In the genomic region with DNA sequence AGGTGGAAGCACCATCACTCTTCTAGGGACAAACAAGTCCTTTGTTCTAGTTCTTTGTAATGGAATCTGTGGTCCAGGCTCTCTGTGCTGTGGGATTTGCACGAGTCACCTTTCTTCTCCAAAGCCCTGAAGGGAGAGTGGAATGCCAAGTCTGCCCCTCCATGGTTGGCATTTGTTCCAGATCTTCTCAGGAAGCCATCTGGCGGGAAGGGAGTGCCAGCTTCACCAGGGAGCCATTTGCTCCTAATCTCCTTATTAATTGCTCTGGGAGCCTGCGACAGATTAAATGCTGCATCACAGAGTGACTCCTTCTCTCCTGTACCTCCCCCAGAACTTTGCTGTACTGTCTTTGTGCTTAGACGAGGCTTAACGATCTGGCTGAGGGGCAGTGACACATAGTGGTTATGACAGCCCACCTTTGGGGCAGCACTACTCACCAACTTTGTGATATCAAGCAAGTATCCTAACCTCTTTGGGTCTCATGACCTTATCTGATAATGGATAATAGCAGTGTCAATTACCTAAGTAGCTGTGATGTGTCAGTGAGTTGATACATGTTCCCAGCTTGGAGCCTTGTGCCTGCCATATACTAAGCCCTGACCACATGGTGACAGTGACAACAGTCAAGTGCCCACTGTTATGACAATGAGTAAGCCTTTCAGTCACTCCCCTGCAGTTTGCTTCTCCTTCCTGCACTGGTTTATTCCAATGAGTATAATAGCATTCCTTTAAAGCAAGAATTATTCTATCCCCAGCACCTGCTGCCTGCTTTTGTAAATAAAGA, we compare ENCODE assay signal across 14 mouse cellular contexts. TPM values are rescaled to one million over a fixed set of nuclear protein-coding genes. Genes with fewer than 3 reads are reported as not detected.
A peak's percentile ranks its signal among the peaks of the same experiment; 100 is the strongest.
DNase-seq lines count a peak whose midpoint lies in the region; ATAC-seq lines count a peak whose summit lies in the region.
"Had no signal": no experiment of that assay in that cellular context is flagged by ENCODE, and none has a peak within 500 bp of the region (broad histone marks: within the 10 kb centered on the region; RNA-seq: fewer than 3 reads in every experiment).

No protein-coding gene starts in this region.

- no peak overlapping the region for H3K4me2 ChIP-seq in hindbrain, embryonic 15.5 days
- H3K4me2 ChIP-seq: embryonic facial prominence, embryonic 13.5 days; heart, embryonic 13.5 days; lung, embryonic 14.5 days; midbrain, embryonic 12.5 days had no signal

- H3K4me1 ChIP-seq in hindbrain, embryonic 15.5 days (replicated peaks) = peaks cover 22% of the 10 kb centered on the region
- H3K4me1 ChIP-seq in hindbrain, embryonic 10.5 days (replicated peaks) = no peaks in the 10 kb centered on the region
- H3K4me1 ChIP-seq in limb, embryonic 10.5 days = peaks cover 5% of the 10 kb centered on the region
- H3K4me1 ChIP-seq: midbrain, embryonic 12.5 days had no signal

- ATAC-seq in hindbrain, embryonic 15.5 days (ENCODE audit: low FRiP score, low read depth) = peak; percentile 38; the same call in 1 of the 2 replicates
- no peak for ATAC-seq in CD4-positive, CD25-positive, alpha-beta regulatory T cell, adult 4 months

- no peak overlapping the region for H3K4me3 ChIP-seq in hindbrain, embryonic 15.5 days
- no peak overlapping the region for H3K4me3 ChIP-seq in hindbrain, embryonic 10.5 days
- H3K4me3 ChIP-seq in limb, embryonic 10.5 days = no peak overlapping the region
- H3K4me3 ChIP-seq: embryonic facial prominence, embryonic 13.5 days; heart, embryonic 13.5 days; midbrain, embryonic 12.5 days had no signal

- H3K27me3 ChIP-seq in hindbrain, embryonic 15.5 days = no peaks in the 10 kb centered on the region
- H3K27me3 ChIP-seq in hindbrain, embryonic 10.5 days (ENCODE audit: insufficient read depth, poor library complexity, severe bottlenecking) = no peaks in the 10 kb centered on the region
- H3K27me3 ChIP-seq in limb, embryonic 10.5 days (ENCODE audit: low read depth, poor library complexity, severe bottlenecking) = no peaks in the 10 kb centered on the region
- H3K27me3 ChIP-seq: embryonic facial prominence, embryonic 13.5 days; heart, embryonic 13.5 days; midbrain, embryonic 12.5 days had no signal

- WGBS in hindbrain, embryonic 15.5 days = 36% methylated on average over 5 of the region's 5 CpGs
- WGBS in hindbrain, embryonic 10.5 days = 65% methylated on average over 5 of the region's 5 CpGs
- 60% methylated on average over 5 of the region's 5 CpGs for WGBS in limb, embryonic 10.5 days

- H3K36me3 ChIP-seq in hindbrain, embryonic 15.5 days = no peaks in the 10 kb centered on the region
- no peaks in the 10 kb centered on the region for H3K36me3 ChIP-seq in hindbrain, embryonic 10.5 days
- H3K36me3 ChIP-seq in limb, embryonic 10.5 days = no peaks in the 10 kb centered on the region
- H3K36me3 ChIP-seq: heart, embryonic 13.5 days; midbrain, embryonic 12.5 days had no signal

- no peak for DNase-seq in hindbrain, embryonic 10.5 days (ENCODE audit: low spot score)
- DNase-seq in MN1 (ENCODE audit: low spot score) = peak; percentile 65
- peak; percentile 94 for DNase-seq in cerebellum, adult 9-10 months
- DNase-seq in layer of hippocampus, adult 8-10 months (ENCODE audit: low spot score in 2 of 2) = peak; percentile 69 to 76
- no peak for DNase-seq in spleen, postnatal 4 days (ENCODE audit: low spot score in 2 of 2)
- DNase-seq in limb, embryonic 10.5 days (ENCODE audit: low spot score) = no peak
- DNase-seq: kidney, adult 8-10 months; lung, embryonic 14.5 days; thymus, postnatal 14 days had no signal

- no peak overlapping the region for H3K27ac ChIP-seq in hindbrain, embryonic 15.5 days (replicated peaks)
- no peak overlapping the region for H3K27ac ChIP-seq in hindbrain, embryonic 10.5 days
- H3K27ac ChIP-seq in limb, embryonic 10.5 days = no peak overlapping the region
- H3K27ac ChIP-seq: embryonic facial prominence, embryonic 13.5 days; heart, embryonic 13.5 days; midbrain, embryonic 12.5 days had no signal

- H3K9me3 ChIP-seq in hindbrain, embryonic 15.5 days = no peaks in the 10 kb centered on the region
- no peaks in the 10 kb centered on the region for H3K9me3 ChIP-seq in hindbrain, embryonic 10.5 days
- no peaks in the 10 kb centered on the region for H3K9me3 ChIP-seq in limb, embryonic 10.5 days (replicated peaks)
- H3K9me3 ChIP-seq: embryonic facial prominence, embryonic 13.5 days; midbrain, embryonic 12.5 days had no signal

- no peak overlapping the region for H3K9ac ChIP-seq in hindbrain, embryonic 15.5 days
- H3K9ac ChIP-seq: embryonic facial prominence, embryonic 13.5 days; heart, embryonic 13.5 days; lung, embryonic 14.5 days; midbrain, embryonic 12.5 days had no signal

RNA-seq across cellular contexts. Expression of a gene that starts 15.7 kb away (rescaled TPM):
- 6.9 and 7.4 TPM in 2 replicates for polyA plus RNA-seq in hindbrain, embryonic 15.5 days (2015; fragmentation: Nextera tagmentation; extraction: Ambion mirVana)
- polyA plus RNA-seq in hindbrain, embryonic 10.5 days (2016; fragmentation: Nextera tagmentation; extraction: Ambion mirVana) = 10.2 and 11.8 TPM in 2 replicates
- total RNA-seq in layer of hippocampus, adult 8-10 months (2022) = 10 to 100 TPM; 24.0 to 41.3 (median 37.3) TPM
- polyA plus RNA-seq in limb, embryonic 10.5 days (2016; fragmentation: Nextera tagmentation; extraction: Ambion mirVana) = 9.0 and 9.7 TPM in 2 replicates
- polyA plus RNA-seq in CD4-positive, CD25-positive, alpha-beta regulatory T cell, adult 4 months (2017; shearing (Covaris generic)) = 1 to 10 TPM; 4.0 to 4.1 TPM

RNA-seq across cellular contexts. Expression of a gene that starts 15.8 kb away (rescaled TPM):
- polyA plus RNA-seq in hindbrain, embryonic 15.5 days (2015; fragmentation: Nextera tagmentation; extraction: Ambion mirVana) = 29.1 and 29.8 TPM in 2 replicates
- 44.0 and 45.1 TPM in 2 replicates for polyA plus RNA-seq in hindbrain, embryonic 10.5 days (2016; fragmentation: Nextera tagmentation; extraction: Ambion mirVana)
- total RNA-seq in layer of hippocampus, adult 8-10 months (2022) = 100 to 1,000 TPM in 3 of 4 experiments, 10 to 100 TPM in 1; 98.4 to 122 (median 108) TPM
- 44.4 and 50.6 TPM in 2 replicates for polyA plus RNA-seq in limb, embryonic 10.5 days (2016; fragmentation: Nextera tagmentation; extraction: Ambion mirVana)
- polyA plus RNA-seq in CD4-positive, CD25-positive, alpha-beta regulatory T cell, adult 4 months (2017; shearing (Covaris generic)) = 10 to 100 TPM; 16.1 to 29.4 TPM

Comparison
In these comparisons a context has a peak if more than half of its experiments do, and no peak if none do; other contexts are left out.
1. DNase-seq: peak in MN1 (single experiment), cerebellum, adult 9-10 months (single experiment) and layer of hippocampus, adult 8-10 months (2 of 2); none in hindbrain, embryonic 10.5 days (single experiment), spleen, postnatal 4 days (0 of 2) and limb, embryonic 10.5 days (single experiment).